Mouse (Mus musculus) forebrain, embryonic 15.5 days (tissue): ENCODE results near the gene Lrrc8c. TPM values are rescaled to one million over a fixed set of nuclear protein-coding genes. Genes with fewer than 3 reads are reported as not detected.

Experiments
- ATAC-seq: fragments of 200-750 bp; cut with Nextera tagmentation; replicated peaks from 2 replicates; pipeline ENCODE4 v1.8.0; 2017; ENCODE audit warnings: mild to moderate bottlenecking, moderate TSS enrichment, moderate library complexity
- H3K27ac ChIP-seq: fragments of 300-500 bp; sonication (generic); replicated peaks from 2 replicates; pipeline ENCODE4 v1.5.1; 2015; ENCODE audit warnings: mild to moderate bottlenecking, inconsistent platforms
- H3K27me3 ChIP-seq: fragments of 300-500 bp; sonication (generic); 2 replicates; pipeline ENCODE4 v1.6.1; 2015; ENCODE audit warnings: inconsistent platforms
- H3K36me3 ChIP-seq: fragments of 300-500 bp; sonication (generic); 2 replicates; pipeline ENCODE4 v1.6.1; 2015; ENCODE audit warnings: mild to moderate bottlenecking, inconsistent platforms
- H3K4me1 ChIP-seq: fragments of 300-500 bp; sonication (generic); 2 replicates; pipeline ENCODE4 v1.6.1; 2015; ENCODE audit warnings: inconsistent platforms
- H3K4me2 ChIP-seq: fragments of 300-500 bp; sonication (generic); replicated peaks from 2 replicates; pipeline ENCODE4 v1.6.1; 2015; ENCODE audit warnings: mild to moderate bottlenecking, inconsistent platforms
- H3K4me3 ChIP-seq: fragments of 300-500 bp; sonication (generic); 2 replicates; pipeline ENCODE4 v1.5.1; 2015; ENCODE audit warnings: mild to moderate bottlenecking, inconsistent platforms
- H3K9ac ChIP-seq: fragments of 300-500 bp; sonication (generic); replicated peaks from 2 replicates; pipeline ENCODE4 v1.6.1; 2015; ENCODE audit warnings: mild to moderate bottlenecking, inconsistent platforms
- H3K9me3 ChIP-seq: fragments of 300-500 bp; sonication (generic); 2 replicates; pipeline ENCODE4 v1.6.1; 2016; ENCODE audit warnings: inconsistent platforms
- whole genome bisulfite sequencing: fragments of 180-500 bp; shearing (Covaris S2); methylation state at CpG from one replicate; pipeline ENCODE4 v1.1.7; 2015; ENCODE audit warnings: mixed read lengths; 5-methylcytosine and 5-hydroxymethylcytosine counted together
- polyA plus RNA-seq: library from polyadenylated mRNA; unstranded; fragments of >200 nt; fragmentation: Nextera tagmentation; extraction: Ambion mirVana; gene quantifications from 2 replicates; pipeline ENCODE4 v1.2.1, GENCODE M21; 2015

Lrrc8c gene
- polyA plus RNA-seq, 1 experiment from 2014 or later = 11.4 TPM

GRCm38 (mm10) chr5:105515532-105515931 is 3.7 kb upstream of the Lrrc8c start:
- H3K4me1 ChIP-seq = peaks cover 17% of the 10 kb centered on the region
- no peak overlapping the region for H3K9ac ChIP-seq
- 0 out of 2 replicates have a peak, but pooled peaks cover 2% of the 10 kb centered on the region for H3K27me3 ChIP-seq
- no peak for ATAC-seq
- WGBS = 70% methylated on average over 6 of the region's 6 CpGs
- no peak overlapping the region for H3K4me2 ChIP-seq
- H3K36me3 ChIP-seq = no peaks in the 10 kb centered on the region
- H3K27ac ChIP-seq = no peak overlapping the region
- H3K9me3 ChIP-seq = no peaks in the 10 kb centered on the region
- H3K4me3 ChIP-seq = no peak overlapping the region

GRCm38 (mm10) chr5:105516290-105516689 is 2.9 kb upstream of the Lrrc8c start:
- H3K9ac ChIP-seq = no peak overlapping the region
- 84% methylated on average over 3 of the region's 3 CpGs for WGBS

GRCm38 (mm10) chr5:105517992-105518625 is 1.1 kb upstream of the Lrrc8c start:
- Histone ChIP-seq H3K9me3 (no peaks in the 10 kb centered on the region), H3K4me2 (peak overlapping the region; percentile 87), H3K36me3 (no peaks in the 10 kb centered on the region), H3K4me1 (peaks cover 23% of the 10 kb centered on the region), H3K27ac (no peak overlapping the region), H3K4me3 (peak overlapping the region; percentile 77), H3K27me3 (0 out of 2 replicates have a peak, but pooled peaks cover 2% of the 10 kb centered on the region), H3K9ac (peak overlapping the region; percentile 85)
- ATAC-seq = no peak
- WGBS = 13% methylated on average over 7 of the region's 7 CpGs

More at GRCm38 (mm10) chr5:105516290-105516689, 2.9 kb upstream of the Lrrc8c start:
- no peak overlapping the region for H3K4me2 ChIP-seq
- H3K27me3 ChIP-seq = 0 out of 2 replicates have a peak, but pooled peaks cover 2% of the 10 kb centered on the region
- H3K36me3 ChIP-seq = no peaks in the 10 kb centered on the region
- no peak overlapping the region for H3K27ac ChIP-seq
- peaks cover 23% of the 10 kb centered on the region for H3K4me1 ChIP-seq
- no peaks in the 10 kb centered on the region for H3K9me3 ChIP-seq
- no peak overlapping the region for H3K4me3 ChIP-seq
- ATAC-seq = no peak

GRCm38 (mm10) chr5:105518626-105519095 is 527 bp upstream of the Lrrc8c start:
- Histone ChIP-seq H3K4me3 (peak overlapping the region; percentile 77), H3K9ac (peak overlapping the region; percentile 85), H3K27ac (peak overlapping the region; percentile 88), H3K4me2 (peak overlapping the region; percentile 87), H3K4me1 (peaks cover 23% of the 10 kb centered on the region), H3K27me3 (0 out of 2 replicates have a peak, but pooled peaks cover 2% of the 10 kb centered on the region), H3K9me3 (no peaks in the 10 kb centered on the region), H3K36me3 (no peaks in the 10 kb centered on the region)
- 0% methylated on average over 16 of the region's 16 CpGs for WGBS
- ATAC-seq = peak; percentile 65; the same call in 1 of the 2 replicates

- Histone ChIP-seq H3K4me2 (peak overlapping the region; percentile 87), H3K36me3 (no peaks in the 10 kb centered on the region), H3K4me3 (peak overlapping the region; percentile 77), H3K27ac (peak overlapping the region; percentile 88; the same call in 1 of the 2 replicates), H3K4me1 (peaks cover 23% of the 10 kb centered on the region), H3K27me3 (0 out of 2 replicates have a peak, but pooled peaks cover 2% of the 10 kb centered on the region), H3K9ac (peak overlapping the region; percentile 85), H3K9me3 (no peaks in the 10 kb centered on the region)
- WGBS = 4% methylated on average over 5 of the region's 5 CpGs
- ATAC-seq = peak; percentile 6; the same call in 1 of the 2 replicates
Observed at GRCm38 (mm10) chr5:105519976-105520300, 750 bp downstream of the Lrrc8c start.

GRCm38 (mm10) chr5:105520442-105520965 is 1.3 kb downstream of the Lrrc8c start:
- Histone ChIP-seq H3K9ac (peak overlapping the region; percentile 85), H3K4me2 (peak overlapping the region; percentile 87), H3K36me3 (no peaks in the 10 kb centered on the region), H3K4me1 (peaks cover 23% of the 10 kb centered on the region), H3K27me3 (0 out of 2 replicates have a peak, but pooled peaks cover under 1% of the 10 kb centered on the region), H3K9me3 (no peaks in the 10 kb centered on the region), H3K27ac (no peak overlapping the region), H3K4me3 (peak overlapping the region; percentile 77)
- 42% methylated on average over 9 of the region's 9 CpGs for WGBS
- ATAC-seq = no peak

- H3K27me3 ChIP-seq = no peaks in the 10 kb centered on the region
- no peak for ATAC-seq
- WGBS = 81% methylated on average over 3 of the region's 3 CpGs
- H3K9me3 ChIP-seq = no peaks in the 10 kb centered on the region
- no peak overlapping the region for H3K9ac ChIP-seq
- no peak overlapping the region for H3K4me3 ChIP-seq
- no peak overlapping the region for H3K4me2 ChIP-seq
- no peak overlapping the region for H3K27ac ChIP-seq
- H3K4me1 ChIP-seq = peaks cover 18% of the 10 kb centered on the region
- H3K36me3 ChIP-seq = no peaks in the 10 kb centered on the region
Observed at GRCm38 (mm10) chr5:105523452-105523851, 4.3 kb downstream of the Lrrc8c start.

- Histone ChIP-seq H3K4me3 (no peak overlapping the region), H3K27me3 (no peaks in the 10 kb centered on the region), H3K4me1 (peaks cover 11% of the 10 kb centered on the region), H3K4me2 (no peak overlapping the region), H3K36me3 (no peaks in the 10 kb centered on the region), H3K9ac (no peak overlapping the region), H3K9me3 (no peaks in the 10 kb centered on the region), H3K27ac (no peak overlapping the region)
- ATAC-seq = no peak
- 92% methylated on average over 12 of the region's 12 CpGs for WGBS
Observed at GRCm38 (mm10) chr5:105525004-105525403, 5.8 kb downstream of the Lrrc8c start.

- ATAC-seq = no peak
- H3K36me3 ChIP-seq = no peaks in the 10 kb centered on the region
- H3K27ac ChIP-seq = no peak overlapping the region
- peaks cover 1% of the 10 kb centered on the region; the same call in 1 of the 2 replicates for H3K4me1 ChIP-seq
- H3K4me2 ChIP-seq = no peak overlapping the region
- no peak overlapping the region for H3K9ac ChIP-seq
- no peak overlapping the region for H3K4me3 ChIP-seq
- no peaks in the 10 kb centered on the region for H3K9me3 ChIP-seq
- WGBS = 86% methylated on average over 4 of the region's 4 CpGs
- H3K27me3 ChIP-seq = no peaks in the 10 kb centered on the region
Observed at GRCm38 (mm10) chr5:105526107-105526645, 7.0 kb downstream of the Lrrc8c start.

GRCm38 (mm10) chr5:105526766-105527165 is 7.6 kb downstream of the Lrrc8c start:
- Histone ChIP-seq H3K27ac (no peak overlapping the region), H3K4me2 (no peak overlapping the region), H3K27me3 (no peaks in the 10 kb centered on the region), H3K4me1 (no peaks in the 10 kb centered on the region), H3K36me3 (no peaks in the 10 kb centered on the region), H3K4me3 (no peak overlapping the region), H3K9ac (no peak overlapping the region), H3K9me3 (no peaks in the 10 kb centered on the region)
- no peak for ATAC-seq
- 96% methylated on average over 9 of the region's 9 CpGs for WGBS

GRCm38 (mm10) chr5:105527477-105528331 is 8.5 kb downstream of the Lrrc8c start:
- no peak overlapping the region for H3K4me2 ChIP-seq
- H3K4me3 ChIP-seq = no peak overlapping the region
- ATAC-seq = no peak
- no peak overlapping the region for H3K9ac ChIP-seq
- no peaks in the 10 kb centered on the region for H3K9me3 ChIP-seq
- H3K27me3 ChIP-seq = no peaks in the 10 kb centered on the region
- no peaks in the 10 kb centered on the region for H3K36me3 ChIP-seq
- H3K4me1 ChIP-seq = no peaks in the 10 kb centered on the region
- H3K27ac ChIP-seq = no peak overlapping the region
- 94% methylated on average over 23 of the region's 23 CpGs for WGBS

GRCm38 (mm10) chr5:105530576-105530975 is 11.4 kb downstream of the Lrrc8c start:
- Histone ChIP-seq H3K27me3 (no peaks in the 10 kb centered on the region), H3K36me3 (no peaks in the 10 kb centered on the region), H3K27ac (no peak overlapping the region), H3K9me3 (no peaks in the 10 kb centered on the region), H3K4me2 (no peak overlapping the region), H3K4me3 (no peak overlapping the region), H3K4me1 (no peaks in the 10 kb centered on the region), H3K9ac (no peak overlapping the region)
- WGBS = 76% methylated on average over 6 of the region's 6 CpGs
- no peak for ATAC-seq
